Mouse (Mus musculus): ENCODE data around the gene Pdcd1lg2. TPM values are rescaled to one million over a fixed set of nuclear protein-coding genes. Genes with fewer than 3 reads are reported as not detected.

Pdcd1lg2 gene
- total and polyA plus RNA-seq, 2 experiments, result 0.11 to 0.18 TPM

DNA sequence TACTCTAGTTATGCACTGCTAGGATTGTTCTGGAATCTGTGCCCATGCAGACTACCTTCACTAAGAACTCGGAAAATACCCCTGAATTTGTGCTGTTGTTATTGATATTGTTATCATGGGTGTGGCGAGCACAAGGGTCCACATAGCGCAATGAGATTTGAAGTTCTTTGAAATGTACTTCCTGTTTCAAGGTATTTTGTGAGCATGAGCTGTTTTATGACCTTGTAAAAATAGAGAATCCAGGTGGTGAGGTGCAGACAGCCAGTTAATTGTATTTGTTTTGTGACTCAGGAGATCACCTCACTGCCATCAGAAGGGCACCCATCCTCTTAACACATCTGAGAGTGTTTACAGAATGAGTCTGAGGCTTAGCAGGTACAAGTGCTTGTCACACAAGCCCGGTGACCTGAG, 64.5 kb downstream of the Pdcd1lg2 start:
- Histone ChIP-seq H3K27me3 (ENCODE audit: control insufficient read depth, insufficient read depth, low read length) (no peaks in the 10 kb centered on the region), H3K4me3 (ENCODE audit: insufficient read depth, low read depth, low read length) (no peak overlapping the region), H3K4me1 (ENCODE audit: control insufficient read depth, insufficient read depth, low read length) (no peaks in the 10 kb centered on the region), H3K36me3 (ENCODE audit: control insufficient read depth, insufficient read depth, low read length) (no peaks in the 10 kb centered on the region), H3K27ac (replicated peaks; ENCODE audit: insufficient read depth, low read depth, low read length) (no peak overlapping the region), H3K79me2 (ENCODE audit: control insufficient read depth, insufficient read depth, low read length) (no peaks in the 10 kb centered on the region), H3K9ac (ENCODE audit: low read depth, low read length) (no peak overlapping the region)
- WGBS, result 92% methylated on average over 4 of the region's 4 CpGs
- TF ChIP-seq CTCF (IDR thresholded peaks at IDR 0.05; ENCODE audit: low read depth, low read length), result no peak
- TF ChIP-seq POLR2A (IDR thresholded peaks at IDR 0.05; ENCODE audit: extremely low read depth, insufficient read depth, low read length), result no peak
- no peak for DNase-seq (ENCODE audit: extremely low read depth, low read depth, low spot score)

DNA sequence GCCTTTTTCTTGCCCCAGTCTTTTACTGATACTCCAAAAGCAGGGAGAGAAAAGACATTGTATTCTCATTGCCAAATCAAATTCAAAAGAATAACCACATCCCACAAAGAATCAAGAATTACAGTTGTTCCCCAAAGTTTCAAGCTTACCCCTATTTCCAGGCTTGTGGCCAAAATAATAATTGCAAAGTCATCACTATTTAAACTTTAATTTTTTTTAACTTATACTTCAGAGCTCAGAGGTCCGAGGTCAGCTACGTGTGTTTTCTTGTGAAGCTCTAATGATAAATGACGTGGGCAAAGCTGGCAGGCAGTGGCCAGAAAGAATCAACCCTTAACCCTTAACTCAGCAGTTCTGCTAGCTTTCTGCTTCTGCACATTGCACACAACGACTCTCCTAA, 67.9 kb downstream of the Pdcd1lg2 start:
- no peak for DNase-seq (ENCODE audit: extremely low read depth, low read depth, low spot score)
- no peaks in the 10 kb centered on the region for H3K27me3 ChIP-seq (ENCODE audit: control insufficient read depth, insufficient read depth, low read length)

DNA sequence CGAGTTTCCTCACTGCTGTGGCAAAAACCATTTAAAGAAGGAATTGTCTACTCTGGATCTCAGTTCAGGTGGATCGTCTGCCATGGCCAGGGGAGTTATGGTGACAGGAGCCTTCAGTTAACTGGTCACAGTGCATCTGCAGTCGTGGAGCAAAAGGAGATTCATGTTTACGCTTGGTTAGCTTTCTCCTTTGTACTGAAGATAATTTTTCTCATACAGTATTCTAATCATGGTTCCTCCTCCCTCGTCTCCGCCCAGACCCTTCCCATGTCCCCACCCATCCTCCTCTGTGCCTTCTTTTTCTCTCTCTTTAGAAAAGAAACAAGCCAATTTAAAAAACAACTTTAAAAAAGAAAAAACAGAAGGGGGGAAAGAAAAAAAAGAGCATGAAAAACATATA, 70.9 kb downstream of the Pdcd1lg2 start:
- Histone ChIP-seq H3K4me1 (ENCODE audit: control insufficient read depth, insufficient read depth, low read length) (no peaks in the 10 kb centered on the region), H3K9ac (ENCODE audit: low read depth, low read length) (no peak overlapping the region), H3K79me2 (ENCODE audit: control insufficient read depth, insufficient read depth, low read length) (no peaks in the 10 kb centered on the region), H3K36me3 (ENCODE audit: control insufficient read depth, insufficient read depth, low read length) (no peaks in the 10 kb centered on the region), H3K27ac (replicated peaks; ENCODE audit: insufficient read depth, low read depth, low read length) (no peak overlapping the region), H3K27me3 (ENCODE audit: control insufficient read depth, insufficient read depth, low read length) (no peaks in the 10 kb centered on the region), H3K4me3 (ENCODE audit: insufficient read depth, low read depth, low read length) (no peak overlapping the region)
- WGBS, result 80% methylated on average over 6 of the region's 6 CpGs
- no peak for DNase-seq (ENCODE audit: extremely low read depth, low read depth, low spot score)
- TF ChIP-seq POLR2A (IDR thresholded peaks at IDR 0.05; ENCODE audit: extremely low read depth, insufficient read depth, low read length) (no peak), CTCF (IDR thresholded peaks at IDR 0.05; ENCODE audit: low read depth, low read length) (no peak)

More for the DNA sequence above, 67.9 kb downstream of the Pdcd1lg2 start:
- H3K4me1 ChIP-seq (ENCODE audit: control insufficient read depth, insufficient read depth, low read length), result no peaks in the 10 kb centered on the region
- 6% methylated on average over 4 of the region's 4 CpGs for WGBS
- H3K4me3 ChIP-seq (ENCODE audit: insufficient read depth, low read depth, low read length), result no peak overlapping the region
- no peak overlapping the region for H3K27ac ChIP-seq (replicated peaks; ENCODE audit: insufficient read depth, low read depth, low read length)
- TF ChIP-seq POLR2A (IDR thresholded peaks at IDR 0.05; ENCODE audit: extremely low read depth, insufficient read depth, low read length) (no peak), CTCF (IDR thresholded peaks at IDR 0.05; ENCODE audit: low read depth, low read length) (no peak)
- no peaks in the 10 kb centered on the region for H3K79me2 ChIP-seq (ENCODE audit: control insufficient read depth, insufficient read depth, low read length)
- H3K9ac ChIP-seq (ENCODE audit: low read depth, low read length), result no peak overlapping the region
- no peaks in the 10 kb centered on the region for H3K36me3 ChIP-seq (ENCODE audit: control insufficient read depth, insufficient read depth, low read length)

DNA sequence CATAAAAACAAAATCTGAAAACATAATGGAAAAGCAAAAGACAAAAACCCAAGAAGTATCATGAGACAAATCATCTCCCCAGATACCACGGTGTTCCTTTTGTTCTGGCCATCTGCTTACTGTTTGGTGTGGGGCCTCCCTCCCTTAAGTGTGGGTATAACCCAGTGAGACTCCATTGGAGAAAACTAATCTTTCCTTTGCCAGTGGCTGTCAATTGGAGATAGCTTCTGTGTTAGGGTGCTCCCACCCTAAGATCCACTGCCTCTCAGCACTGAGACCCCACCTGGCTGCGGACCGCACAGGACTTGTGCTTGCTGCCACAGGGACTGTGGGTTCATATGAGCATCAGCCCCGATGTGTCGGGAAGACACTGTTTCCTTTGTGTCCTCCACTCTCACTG, 71.4 kb downstream of the Pdcd1lg2 start:
- Histone ChIP-seq H3K9ac (ENCODE audit: low read depth, low read length) (no peak overlapping the region), H3K36me3 (ENCODE audit: control insufficient read depth, insufficient read depth, low read length) (no peaks in the 10 kb centered on the region), H3K27ac (replicated peaks; ENCODE audit: insufficient read depth, low read depth, low read length) (no peak overlapping the region), H3K4me3 (ENCODE audit: insufficient read depth, low read depth, low read length) (no peak overlapping the region), H3K79me2 (ENCODE audit: control insufficient read depth, insufficient read depth, low read length) (no peaks in the 10 kb centered on the region), H3K4me1 (ENCODE audit: control insufficient read depth, insufficient read depth, low read length) (no peaks in the 10 kb centered on the region), H3K27me3 (ENCODE audit: control insufficient read depth, insufficient read depth, low read length) (no peaks in the 10 kb centered on the region)
- no peak for DNase-seq (ENCODE audit: extremely low read depth, low read depth, low spot score)
- 93% methylated on average over 5 of the region's 5 CpGs for WGBS
- TF ChIP-seq CTCF (IDR thresholded peaks at IDR 0.05; ENCODE audit: low read depth, low read length) (no peak), POLR2A (IDR thresholded peaks at IDR 0.05; ENCODE audit: extremely low read depth, insufficient read depth, low read length) (no peak)

DNA sequence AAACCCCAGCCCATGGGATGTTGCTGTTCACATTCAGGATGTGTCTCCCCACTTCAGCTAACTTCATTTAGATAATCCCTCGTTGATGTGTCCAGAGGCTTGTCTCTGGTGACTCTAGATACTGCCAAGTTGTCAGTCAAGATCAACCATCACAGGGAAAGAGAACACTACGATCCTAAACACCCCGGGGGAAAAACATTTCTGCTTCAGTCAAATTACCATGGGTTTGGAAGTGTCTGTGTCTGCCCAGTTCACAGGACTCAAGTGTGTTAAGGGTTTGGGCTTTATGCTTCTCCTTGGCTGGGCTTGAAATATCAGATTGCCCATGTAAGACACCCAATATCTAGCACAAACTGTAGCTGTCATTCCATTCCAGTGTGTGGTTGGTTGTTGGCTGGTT, 71.9 kb downstream of the Pdcd1lg2 start:
- 83% methylated on average over 3 of the region's 3 CpGs for WGBS
- Histone ChIP-seq H3K79me2 (ENCODE audit: control insufficient read depth, insufficient read depth, low read length) (no peaks in the 10 kb centered on the region), H3K4me1 (ENCODE audit: control insufficient read depth, insufficient read depth, low read length) (no peaks in the 10 kb centered on the region), H3K36me3 (ENCODE audit: control insufficient read depth, insufficient read depth, low read length) (no peaks in the 10 kb centered on the region), H3K27me3 (ENCODE audit: control insufficient read depth, insufficient read depth, low read length) (no peaks in the 10 kb centered on the region), H3K27ac (replicated peaks; ENCODE audit: insufficient read depth, low read depth, low read length) (no peak overlapping the region), H3K9ac (ENCODE audit: low read depth, low read length) (no peak overlapping the region), H3K4me3 (ENCODE audit: insufficient read depth, low read depth, low read length) (no peak overlapping the region)
- DNase-seq (ENCODE audit: extremely low read depth, low read depth, low spot score), result no peak
- no peak for TF ChIP-seq CTCF (IDR thresholded peaks at IDR 0.05; ENCODE audit: low read depth, low read length)
- TF ChIP-seq POLR2A (IDR thresholded peaks at IDR 0.05; ENCODE audit: extremely low read depth, insufficient read depth, low read length), result no peak

DNA sequence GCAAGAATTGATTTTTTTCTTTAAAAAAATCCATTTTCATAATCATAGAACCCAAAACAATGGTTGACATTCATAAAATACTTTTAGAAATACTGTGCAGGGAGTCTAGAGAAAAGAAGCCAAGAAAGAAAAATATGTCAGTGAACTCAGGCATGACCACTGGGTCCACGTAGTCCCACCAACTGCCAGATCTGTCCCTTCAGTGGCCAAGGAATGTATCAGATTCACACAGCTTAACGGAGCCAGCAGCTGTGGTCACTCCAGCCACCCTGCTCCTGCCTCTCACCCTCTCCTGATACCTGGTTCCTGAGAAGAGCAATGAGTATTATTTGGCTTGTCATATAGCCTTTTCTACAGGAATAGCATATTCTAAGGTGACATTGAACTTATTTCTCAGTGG, 72.7 kb downstream of the Pdcd1lg2 start:
- no peaks in the 10 kb centered on the region for H3K79me2 ChIP-seq (ENCODE audit: control insufficient read depth, insufficient read depth, low read length)
- H3K36me3 ChIP-seq (ENCODE audit: control insufficient read depth, insufficient read depth, low read length), result no peaks in the 10 kb centered on the region
- DNase-seq (ENCODE audit: extremely low read depth, low read depth, low spot score), result no peak
- H3K4me3 ChIP-seq (ENCODE audit: insufficient read depth, low read depth, low read length), result no peak overlapping the region
- no peak overlapping the region for H3K9ac ChIP-seq (ENCODE audit: low read depth, low read length)
- TF ChIP-seq POLR2A (IDR thresholded peaks at IDR 0.05; ENCODE audit: extremely low read depth, insufficient read depth, low read length), result no peak
- TF ChIP-seq CTCF (IDR thresholded peaks at IDR 0.05; ENCODE audit: low read depth, low read length), result no peak
- no peak overlapping the region for H3K27ac ChIP-seq (replicated peaks; ENCODE audit: insufficient read depth, low read depth, low read length)
- 89% methylated on average over 2 of the region's 2 CpGs for WGBS
- peaks cover 2% of the 10 kb centered on the region; the same call in 1 of the 2 replicates for H3K4me1 ChIP-seq (ENCODE audit: control insufficient read depth, insufficient read depth, low read length)
- no peaks in the 10 kb centered on the region for H3K27me3 ChIP-seq (ENCODE audit: control insufficient read depth, insufficient read depth, low read length)
